Mouse (Mus musculus) intestine, embryonic 15.5 days (tissue): ENCODE measurements around the gene Rsl24d1. TPM values are rescaled to one million over a fixed set of nuclear protein-coding genes. Genes with fewer than 3 reads are reported as not detected.
A peak's percentile ranks its signal among the peaks of the same experiment; 100 is the strongest.

Source experiments
- ATAC-seq: fragments of 200-750 bp; cut with Nextera tagmentation; 2 replicates; pipeline ENCODE4 v1.8.0; 2017; ENCODE audit warnings: moderate TSS enrichment, moderate library complexity
- H3K27ac ChIP-seq: fragments of 300-500 bp; sonication (generic); 2 replicates; pipeline ENCODE4 v1.5.1; 2015; ENCODE audit warnings: mild to moderate bottlenecking, inconsistent platforms
- H3K27me3 ChIP-seq: fragments of 300-500 bp; sonication (generic); replicated peaks from 2 replicates; pipeline ENCODE4 v1.6.1; 2015; ENCODE audit warnings: inconsistent platforms
- H3K36me3 ChIP-seq: fragments of 300-500 bp; sonication (generic); 2 replicates; pipeline ENCODE4 v1.6.1; 2015; ENCODE audit warnings: inconsistent platforms
- H3K4me1 ChIP-seq: fragments of 300-500 bp; sonication (generic); replicated peaks from 2 replicates; pipeline ENCODE4 v1.6.1; 2015; ENCODE audit warnings: inconsistent platforms
- H3K4me2 ChIP-seq: fragments of 300-500 bp; sonication (generic); replicated peaks from 2 replicates; pipeline ENCODE4 v1.6.1; 2015; ENCODE audit warnings: mild to moderate bottlenecking, inconsistent platforms
- H3K4me3 ChIP-seq: fragments of 300-500 bp; sonication (generic); replicated peaks from 2 replicates; pipeline ENCODE4 v1.5.1; 2015; ENCODE audit warnings: inconsistent platforms
- H3K9ac ChIP-seq: fragments of 300-500 bp; sonication (generic); 2 replicates; pipeline ENCODE4 v1.6.1; 2015; ENCODE audit warnings: inconsistent platforms
- H3K9me3 ChIP-seq: fragments of 300-500 bp; sonication (generic); 2 replicates; pipeline ENCODE4 v1.6.1; 2016; ENCODE audit warnings: inconsistent platforms
- WGBS: fragments of 180-500 bp; shearing (Covaris S2); methylation state at CpG from one replicate; pipeline ENCODE4 v1.1.7; 2015; 5-methylcytosine and 5-hydroxymethylcytosine counted together
- polyA plus RNA-seq: library from polyadenylated mRNA; unstranded; fragments of >200 nt; fragmentation: Nextera tagmentation; extraction: Ambion mirVana; gene quantifications from 2 replicates; pipeline ENCODE4 v1.2.1, GENCODE M21; 2015

Rsl24d1 gene
- polyA plus RNA-seq, 1 experiment from 2014 or later, result 108 TPM

- Histone ChIP-seq H3K9me3 (no peaks in the 10 kb centered on the region), H3K9ac (no peak overlapping the region), H3K36me3 (no peaks in the 10 kb centered on the region), H3K4me2 (no peak overlapping the region), H3K4me1 (no peaks in the 10 kb centered on the region), H3K4me3 (no peak overlapping the region), H3K27me3 (no peaks in the 10 kb centered on the region), H3K27ac (no peak overlapping the region)
- ATAC-seq, result no peak
- WGBS, result 44% methylated on average over 1 of the region's 1 CpGs
These were observed 46.0 kb downstream of the Rsl24d1 start for GRCm38 (mm10) chr9:73159265-73159664.

- Histone ChIP-seq H3K27ac (no peak overlapping the region), H3K9ac (no peak overlapping the region), H3K27me3 (no peaks in the 10 kb centered on the region), H3K36me3 (no peaks in the 10 kb centered on the region), H3K4me3 (peak overlapping the region; percentile 19; the same call in 1 of the 2 replicates), H3K9me3 (no peaks in the 10 kb centered on the region), H3K4me1 (no peaks in the 10 kb centered on the region), H3K4me2 (peak overlapping the region; percentile 52)
- 19% methylated on average over 26 of the region's 26 CpGs for WGBS
- ATAC-seq, result peak; percentile 62
These were observed 49.5 kb downstream of the Rsl24d1 start for GRCm38 (mm10) chr9:73162571-73163333.

- WGBS, result 82% methylated on average over 4 of the region's 4 CpGs
These were observed 52.4 kb downstream of the Rsl24d1 start for GRCm38 (mm10) chr9:73165631-73166030.

More at GRCm38 (mm10) chr9:73165631-73166030, 52.4 kb downstream of the Rsl24d1 start:
- Histone ChIP-seq H3K9me3 (no peaks in the 10 kb centered on the region), H3K4me2 (no peak overlapping the region), H3K4me1 (no peaks in the 10 kb centered on the region), H3K27ac (no peak overlapping the region), H3K9ac (no peak overlapping the region), H3K36me3 (no peaks in the 10 kb centered on the region), H3K4me3 (no peak overlapping the region), H3K27me3 (no peaks in the 10 kb centered on the region)
- no peak for ATAC-seq

Other genes with a start within 250 kb of the Rsl24d1 start
- gene Pygo1, start 187.8 kb upstream of the Rsl24d1 start, polyA plus RNA-seq, result 2.7 and 2.9 TPM in 2 replicates
- gene Dyx1c1, start 154.6 kb upstream of the Rsl24d1 start, polyA plus RNA-seq, result 0.73 and 0.86 TPM in 2 replicates
- not detected in 2 replicates for gene Gm44503, start 154.6 kb upstream of the Rsl24d1 start, polyA plus RNA-seq
- gene Ccpg1os, start 128.0 kb upstream of the Rsl24d1 start, polyA plus RNA-seq, result 11.8 and 12.0 TPM in 2 replicates
- 25.0 and 25.4 TPM in 2 replicates for gene Ccpg1, start 128.0 kb upstream of the Rsl24d1 start, polyA plus RNA-seq
- 14.0 and 14.9 TPM in 2 replicates for gene Pigb, start 73.0 kb upstream of the Rsl24d1 start, polyA plus RNA-seq
- gene Rab27a, start 68.6 kb upstream of the Rsl24d1 start, polyA plus RNA-seq, result 7.9 and 9.0 TPM in 2 replicates
- not detected in 2 replicates for gene Khdc3, start 11.6 kb upstream of the Rsl24d1 start, polyA plus RNA-seq
- gene Gm20509, start 11.0 kb upstream of the Rsl24d1 start, polyA plus RNA-seq, result 0.14 TPM in 1 of 2 replicates, not detected in the other